Mouse (Mus musculus) heart, embryonic 10.5 days (tissue): Measurements from ENCODE around the gene Eml5. TPM values are rescaled to one million over a fixed set of nuclear protein-coding genes. Genes with fewer than 3 reads are reported as not detected.

Source experiments
- DNase-seq: peaks from one replicate; pipeline ENCODE4 v3.0.0-alpha.2; 2017; ENCODE audit warnings: low spot score
- H3K27ac ChIP-seq: fragments of 300-500 bp; sonication (generic); 2 replicates; pipeline ENCODE4 v1.5.1; 2016; ENCODE audit warnings: mild to moderate bottlenecking
- H3K27me3 ChIP-seq: fragments of 300-500 bp; sonication (generic); 2 replicates; pipeline ENCODE4 v1.6.1; 2016; ENCODE audit warnings: mild to moderate bottlenecking; ENCODE audit not compliant: poor library complexity, insufficient read depth, severe bottlenecking
- H3K36me3 ChIP-seq: fragments of 300-500 bp; sonication (generic); 2 replicates; pipeline ENCODE4 v1.6.1; 2016; ENCODE audit warnings: mild to moderate bottlenecking, moderate library complexity
- H3K4me1 ChIP-seq: fragments of 300-500 bp; sonication (generic); 2 replicates; pipeline ENCODE4 v1.6.1; 2016; ENCODE audit warnings: mild to moderate bottlenecking
- H3K4me3 ChIP-seq: fragments of 300-500 bp; sonication (generic); 2 replicates; pipeline ENCODE4 v1.5.1; 2016; ENCODE audit warnings: mild to moderate bottlenecking, moderate library complexity
- H3K9me3 ChIP-seq: fragments of 300-500 bp; sonication (generic); 2 replicates; pipeline ENCODE4 v1.6.1; 2016; ENCODE audit warnings: mild to moderate bottlenecking, moderate library complexity
- WGBS: fragments of 180-500 bp; shearing (Covaris S2); methylation state at CpG from one replicate; pipeline ENCODE4 v1.1.7; 2016; 5-methylcytosine and 5-hydroxymethylcytosine counted together
- polyA plus RNA-seq: library from polyadenylated mRNA; unstranded; fragments of >200 nt; fragmentation: Nextera tagmentation; extraction: Ambion mirVana; gene quantifications from 2 replicates; pipeline ENCODE4 v1.2.1, GENCODE M21; 2016

Gene Eml5
- 3.2 and 3.4 TPM in 2 replicates for polyA plus RNA-seq

- Histone ChIP-seq H3K27me3 (peaks cover 10% of the 10 kb centered on the region), H3K27ac (peak within 1 kb of the TSS; percentile 86), H3K9me3 (no peaks in the 10 kb centered on the region), H3K4me1 (no peaks in the 10 kb centered on the region), H3K4me3 (peak within 1 kb of the TSS; percentile 92), H3K36me3 (no peaks in the 10 kb centered on the region)
- under 1% methylated on average over 101 of the region's 101 CpGs for WGBS
- peak; percentile 93 for DNase-seq
Measured at GRCm38 (mm10) chr12:98900881-98901801, at the start of gene Eml5. Gene Eml5, minus strand, starts transcription at chr12:98901484.

- Histone ChIP-seq H3K27me3 (no peaks in the 10 kb centered on the region), H3K36me3 (no peaks in the 10 kb centered on the region), H3K27ac (no peak overlapping the region), H3K9me3 (no peaks in the 10 kb centered on the region), H3K4me3 (no peak overlapping the region), H3K4me1 (no peaks in the 10 kb centered on the region)
- 100% methylated on average over 1 of the region's 1 CpGs for WGBS
- DNase-seq = no peak
Measured at GRCm38 (mm10) chr12:98932856-98933255, 31.6 kb upstream of the Eml5 start.

DNA sequence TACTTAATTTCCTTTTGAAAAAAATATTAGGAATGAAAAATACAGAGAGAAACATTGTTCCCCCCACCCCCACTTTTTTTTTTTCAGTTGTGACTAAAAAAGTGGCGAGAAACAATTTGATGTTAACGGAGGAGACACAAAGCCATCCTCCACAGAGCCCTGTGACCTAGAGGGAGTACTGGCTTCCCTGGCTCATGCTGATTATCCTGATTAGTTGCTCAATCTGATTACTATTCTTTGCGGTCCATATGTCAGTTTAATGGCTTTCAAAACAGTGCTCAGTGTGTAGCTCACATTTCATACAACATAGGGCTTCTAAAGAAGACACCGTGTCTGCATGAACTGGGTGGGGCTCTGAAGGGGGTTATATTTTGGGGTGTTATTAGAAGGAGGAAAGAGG lies 31.2 kb upstream of the Eml5 start:
- H3K4me3 ChIP-seq = no peak overlapping the region

DNA sequence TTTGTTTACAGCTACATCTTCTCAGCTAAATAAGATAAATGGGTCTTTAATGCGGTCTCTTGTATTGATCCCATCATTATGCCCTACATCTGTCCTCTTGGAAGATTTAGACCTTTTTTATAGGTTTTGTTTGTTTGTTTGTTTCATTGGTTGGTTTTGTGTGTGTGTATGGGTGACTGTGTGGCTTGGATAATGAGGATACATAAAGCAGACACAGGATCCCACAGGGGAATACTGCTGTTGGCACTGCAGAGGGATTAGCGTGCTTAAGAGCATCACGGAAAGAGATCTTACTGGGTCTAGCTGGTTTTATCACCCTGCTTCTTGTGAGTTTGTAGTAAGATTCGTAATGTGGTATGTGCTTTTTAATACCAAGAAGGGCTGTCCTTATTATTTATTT lies 29.9 kb upstream of the Eml5 start:
- no peaks in the 10 kb centered on the region for H3K4me1 ChIP-seq
- no peaks in the 10 kb centered on the region for H3K27me3 ChIP-seq
- WGBS = 83% methylated on average over 4 of the region's 4 CpGs
- no peak overlapping the region for H3K4me3 ChIP-seq
- no peaks in the 10 kb centered on the region for H3K9me3 ChIP-seq
- H3K27ac ChIP-seq = no peak overlapping the region
- no peak for DNase-seq
- no peaks in the 10 kb centered on the region for H3K36me3 ChIP-seq

More for the DNA sequence above, 31.2 kb upstream of the Eml5 start:
- H3K9me3 ChIP-seq = no peaks in the 10 kb centered on the region
- H3K36me3 ChIP-seq = no peaks in the 10 kb centered on the region
- DNase-seq = no peak
- no peaks in the 10 kb centered on the region for H3K27me3 ChIP-seq
- H3K4me1 ChIP-seq = no peaks in the 10 kb centered on the region
- no peak overlapping the region for H3K27ac ChIP-seq
- WGBS = 94% methylated on average over 4 of the region's 4 CpGs

GRCm38 (mm10) chr12:98920194-98920991 lies 19.1 kb upstream of the Eml5 start, which contains the start of gene Ttc8:
Gene Ttc8, plus strand, starts transcription at chr12:98920574.
- Histone ChIP-seq H3K4me3 (peak within 1 kb of the TSS; percentile 78), H3K9me3 (no peaks in the 10 kb centered on the region), H3K4me1 (peaks cover 8% of the 10 kb centered on the region), H3K27me3 (no peaks in the 10 kb centered on the region), H3K27ac (peak within 1 kb of the TSS; percentile 90), H3K36me3 (no peaks in the 10 kb centered on the region)
- peak; percentile 93 for DNase-seq
- under 1% methylated on average over 35 of the region's 35 CpGs for WGBS

DNA sequence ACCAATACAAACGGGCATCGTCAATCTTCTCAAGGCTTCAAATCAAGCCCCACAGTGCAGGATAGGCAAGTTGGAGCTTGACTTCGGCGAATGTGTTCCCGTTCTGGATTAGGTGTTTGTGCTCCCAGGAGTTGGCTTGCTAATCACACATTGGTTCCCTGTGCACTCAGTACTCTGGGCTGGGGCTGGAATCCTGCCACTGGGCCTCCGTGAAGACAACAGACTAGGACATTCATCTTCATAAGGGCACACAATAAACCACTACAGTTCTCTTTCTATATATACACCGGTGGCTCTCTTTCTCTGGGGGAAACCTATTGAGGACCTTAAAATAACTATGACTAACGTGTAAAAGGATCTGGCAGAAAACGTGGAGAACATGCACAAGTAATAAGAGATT lies 8.8 kb upstream of the Eml5 start:
- H3K27ac ChIP-seq = no peak overlapping the region
- H3K4me3 ChIP-seq = no peak overlapping the region
- H3K36me3 ChIP-seq = no peaks in the 10 kb centered on the region
- no peaks in the 10 kb centered on the region for H3K9me3 ChIP-seq
- H3K27me3 ChIP-seq = no peaks in the 10 kb centered on the region
- no peak for DNase-seq
- WGBS = 62% methylated on average over 9 of the region's 9 CpGs
- no peaks in the 10 kb centered on the region for H3K4me1 ChIP-seq

DNA sequence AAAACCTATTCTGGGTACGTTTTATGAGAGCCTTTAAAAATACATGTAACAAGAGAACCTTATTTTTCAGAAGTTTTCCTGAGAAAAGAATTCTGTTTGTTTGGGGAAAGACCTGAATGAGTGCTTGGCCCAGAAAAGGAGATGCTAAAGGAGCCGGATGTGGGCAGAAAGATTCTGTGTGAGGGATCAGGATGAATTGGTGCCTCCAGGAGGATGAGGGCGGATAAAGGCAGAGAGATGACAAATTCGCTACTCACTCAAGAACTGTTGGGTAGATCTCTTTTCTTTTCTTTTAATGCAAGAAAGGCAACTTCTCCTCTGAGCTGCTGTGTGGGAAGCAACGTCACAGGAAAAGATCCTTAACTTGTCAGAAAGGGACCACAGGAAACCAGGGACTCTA lies 4.2 kb upstream of the Eml5 start:
- Histone ChIP-seq H3K4me3 (no peak overlapping the region), H3K36me3 (no peaks in the 10 kb centered on the region), H3K27me3 (no peaks in the 10 kb centered on the region), H3K9me3 (no peaks in the 10 kb centered on the region), H3K27ac (no peak overlapping the region), H3K4me1 (no peaks in the 10 kb centered on the region)
- DNase-seq = no peak
- WGBS = 72% methylated on average over 5 of the region's 5 CpGs

DNA sequence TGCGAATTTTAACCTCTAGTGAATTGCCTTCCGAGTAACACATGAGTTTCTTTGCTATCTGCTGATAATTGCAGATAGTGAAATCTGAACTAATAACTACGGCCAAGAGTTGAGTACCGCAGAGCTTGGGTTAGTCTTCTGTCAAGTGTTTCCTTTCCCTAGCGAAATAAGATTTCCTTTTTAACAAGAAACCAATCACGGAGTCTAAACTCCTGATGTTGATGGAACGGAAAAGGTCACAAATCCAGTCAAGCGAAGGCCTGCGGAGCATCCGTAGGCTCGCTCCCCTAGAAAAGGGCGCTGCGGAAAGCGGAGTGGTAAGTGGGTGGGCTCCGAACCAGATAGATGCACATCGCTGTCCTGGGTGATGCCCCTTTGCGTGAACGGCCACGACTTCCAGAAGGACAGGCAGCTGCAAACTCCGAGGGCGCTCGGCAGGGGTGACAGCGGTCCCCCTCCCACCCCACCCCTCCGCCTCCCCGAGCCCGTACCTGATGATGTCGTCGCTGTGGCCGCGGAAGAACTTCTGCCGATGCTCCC lies 873 bp downstream of the Eml5 start:
- H3K9me3 ChIP-seq = no peaks in the 10 kb centered on the region
- DNase-seq = peak; percentile 78
- no peaks in the 10 kb centered on the region for H3K36me3 ChIP-seq
- H3K27me3 ChIP-seq = peaks cover 10% of the 10 kb centered on the region
- H3K4me1 ChIP-seq = no peaks in the 10 kb centered on the region
- peak overlapping the region; percentile 86 for H3K27ac ChIP-seq
- WGBS = 3% methylated on average over 31 of the region's 31 CpGs
- peak overlapping the region; percentile 92 for H3K4me3 ChIP-seq

DNA sequence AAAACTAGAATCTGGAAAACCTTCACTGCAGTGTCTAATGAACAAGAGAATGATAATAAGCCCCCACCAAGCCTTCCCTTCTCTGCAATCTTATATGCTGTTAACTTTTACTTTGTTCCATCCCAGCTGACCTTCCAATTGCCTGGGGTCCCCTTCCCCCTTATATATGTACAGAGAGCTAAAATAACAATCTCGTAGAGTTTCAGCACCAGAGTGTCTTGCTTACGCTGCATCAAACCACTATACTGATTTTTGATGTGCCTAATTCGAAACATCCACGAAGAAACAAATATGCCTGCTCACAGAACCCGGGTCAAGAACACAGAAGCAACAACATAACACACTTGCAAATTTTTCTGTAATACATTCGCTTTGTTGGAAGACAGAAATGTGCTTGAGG lies 1.6 kb downstream of the Eml5 start:
- Histone ChIP-seq H3K4me1 (no peaks in the 10 kb centered on the region), H3K27me3 (peaks cover 10% of the 10 kb centered on the region), H3K9me3 (no peaks in the 10 kb centered on the region), H3K27ac (no peak overlapping the region), H3K36me3 (no peaks in the 10 kb centered on the region), H3K4me3 (no peak overlapping the region)
- 76% methylated on average over 6 of the region's 6 CpGs for WGBS
- no peak for DNase-seq

GRCm38 (mm10) chr12:98896761-98897160 lies 4.5 kb downstream of the Eml5 start:
- Histone ChIP-seq H3K4me1 (no peaks in the 10 kb centered on the region), H3K27me3 (peaks cover 10% of the 10 kb centered on the region), H3K36me3 (no peaks in the 10 kb centered on the region), H3K4me3 (no peak overlapping the region), H3K27ac (no peak overlapping the region), H3K9me3 (no peaks in the 10 kb centered on the region)
- WGBS = 48% methylated on average over 1 of the region's 1 CpGs
- no peak for DNase-seq

DNA sequence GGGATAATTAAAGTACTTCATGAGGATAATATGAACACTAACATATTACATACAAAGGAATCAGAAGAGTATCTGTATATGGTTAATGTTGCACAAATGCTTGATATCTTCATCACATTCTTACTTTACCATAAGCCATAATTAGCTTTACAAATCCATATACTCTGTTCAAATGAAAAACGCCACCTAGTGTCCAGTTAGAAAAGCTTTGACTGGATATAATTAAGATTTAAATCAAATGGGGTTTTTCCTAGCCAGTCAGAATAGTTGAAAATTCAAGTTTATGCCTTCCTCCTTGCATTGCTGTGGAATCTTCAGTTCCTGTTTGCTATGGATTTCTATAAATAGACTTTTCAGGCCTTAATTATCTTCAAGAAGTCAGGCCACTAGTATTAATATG lies 16.8 kb downstream of the Eml5 start:
- WGBS = 0% methylated on average over 1 of the region's 1 CpGs
- no peaks in the 10 kb centered on the region for H3K36me3 ChIP-seq
- no peaks in the 10 kb centered on the region for H3K4me1 ChIP-seq
- DNase-seq = no peak
- no peaks in the 10 kb centered on the region for H3K9me3 ChIP-seq
- H3K4me3 ChIP-seq = no peak overlapping the region
- H3K27ac ChIP-seq = no peak overlapping the region
- H3K27me3 ChIP-seq = no peaks in the 10 kb centered on the region

- Histone ChIP-seq H3K9me3 (no peaks in the 10 kb centered on the region), H3K4me1 (no peaks in the 10 kb centered on the region), H3K36me3 (no peaks in the 10 kb centered on the region), H3K27ac (no peak overlapping the region), H3K4me3 (no peak overlapping the region), H3K27me3 (no peaks in the 10 kb centered on the region)
- DNase-seq = no peak
- WGBS = 77% methylated on average over 5 of the region's 5 CpGs
Measured at GRCm38 (mm10) chr12:98881796-98882195, 19.5 kb downstream of the Eml5 start.

GRCm38 (mm10) chr12:98878693-98879092 lies 22.6 kb downstream of the Eml5 start:
- Histone ChIP-seq H3K36me3 (no peaks in the 10 kb centered on the region), H3K4me3 (no peak overlapping the region), H3K9me3 (no peaks in the 10 kb centered on the region), H3K27me3 (no peaks in the 10 kb centered on the region), H3K27ac (no peak overlapping the region), H3K4me1 (no peaks in the 10 kb centered on the region)
- DNase-seq = no peak
- WGBS = 82% methylated on average over 1 of the region's 1 CpGs
